Mouse (Mus musculus): ENCODE measurements at regions not wholly inside any gene's neighbourhood (a gene's known extent, or its start where the extent isn't known, plus 50 kb on each side); places are given as distances from the start of the nearest gene placed in this dataset.
A peak's percentile ranks its signal among the peaks of the same experiment; 100 is the strongest.

DNA sequence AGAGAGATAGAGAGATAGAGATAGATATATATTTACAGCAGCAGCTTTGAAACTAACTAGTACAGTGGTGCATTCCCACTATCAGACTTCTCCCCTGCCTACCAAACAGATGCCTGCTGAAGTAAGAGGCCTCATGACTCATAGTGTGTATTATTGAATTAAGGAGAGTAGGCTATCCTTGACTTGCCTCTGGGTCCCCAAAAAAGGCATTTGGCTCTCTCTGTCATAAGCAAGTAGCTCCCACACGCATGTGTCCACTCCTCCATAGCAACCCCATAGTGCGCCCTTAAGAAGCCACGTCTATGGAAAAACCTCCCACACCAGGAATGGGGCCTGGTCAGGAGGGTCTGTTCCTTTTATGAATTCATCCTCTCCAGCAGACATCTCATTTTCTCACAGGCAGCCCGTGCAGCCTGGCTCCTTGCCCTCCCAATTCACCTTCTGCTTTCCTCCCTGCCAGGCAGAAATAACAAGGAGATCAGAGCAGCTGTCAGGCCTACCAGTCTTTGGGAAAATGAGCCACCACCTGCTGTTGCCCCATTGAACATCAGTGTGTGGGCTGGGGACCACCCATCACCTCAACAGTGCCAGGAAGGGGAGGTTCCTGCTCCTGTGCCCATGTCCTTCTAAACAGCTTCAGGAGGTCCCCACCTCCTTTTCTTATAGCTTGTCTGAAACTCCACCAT lies 208.5 kb upstream of the Mocs1 start:
- DNase-seq = peak; percentile 32 to 33

DNA sequence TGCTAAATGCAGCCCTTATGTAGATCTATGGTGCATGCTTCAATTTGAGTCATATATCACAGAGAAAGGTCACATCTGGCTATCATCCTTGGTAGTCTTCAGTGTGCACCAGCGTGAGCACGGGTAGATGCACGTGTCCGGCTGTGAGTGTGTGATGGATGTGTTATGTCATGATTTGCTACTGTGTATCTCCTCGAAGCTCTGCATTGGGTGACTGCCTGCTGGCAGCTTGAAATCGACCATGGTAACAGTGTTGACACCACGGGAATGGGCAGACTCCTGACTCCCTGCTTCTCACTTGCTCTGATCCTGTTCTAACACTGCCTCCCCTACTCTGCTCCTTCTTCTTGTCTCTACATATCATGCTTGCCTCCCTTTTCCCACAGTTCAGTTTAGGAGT lies 204.9 kb upstream of the Mocs1 start:
- DNase-seq = no peak

DNA sequence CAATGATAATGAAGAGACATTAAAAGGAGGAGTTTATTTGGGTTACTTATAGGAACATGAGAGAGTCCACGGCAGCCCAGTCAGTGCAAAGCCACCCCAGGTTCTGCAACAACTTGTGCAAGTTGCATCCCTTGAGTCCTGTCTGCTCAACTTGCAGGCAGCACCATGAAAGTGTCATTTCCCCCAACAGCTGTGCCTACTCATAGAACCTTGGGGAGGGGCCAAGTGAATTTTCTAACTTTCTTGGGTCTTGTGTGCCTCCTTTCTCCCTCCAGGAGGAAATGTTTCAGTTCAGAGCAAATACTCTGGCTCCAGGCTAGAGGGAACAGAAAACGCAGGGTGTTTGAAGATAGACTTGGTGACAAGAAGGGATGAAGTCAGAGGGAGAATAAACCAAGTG lies 204.5 kb upstream of the Mocs1 start:
- DNase-seq = no peak

DNA sequence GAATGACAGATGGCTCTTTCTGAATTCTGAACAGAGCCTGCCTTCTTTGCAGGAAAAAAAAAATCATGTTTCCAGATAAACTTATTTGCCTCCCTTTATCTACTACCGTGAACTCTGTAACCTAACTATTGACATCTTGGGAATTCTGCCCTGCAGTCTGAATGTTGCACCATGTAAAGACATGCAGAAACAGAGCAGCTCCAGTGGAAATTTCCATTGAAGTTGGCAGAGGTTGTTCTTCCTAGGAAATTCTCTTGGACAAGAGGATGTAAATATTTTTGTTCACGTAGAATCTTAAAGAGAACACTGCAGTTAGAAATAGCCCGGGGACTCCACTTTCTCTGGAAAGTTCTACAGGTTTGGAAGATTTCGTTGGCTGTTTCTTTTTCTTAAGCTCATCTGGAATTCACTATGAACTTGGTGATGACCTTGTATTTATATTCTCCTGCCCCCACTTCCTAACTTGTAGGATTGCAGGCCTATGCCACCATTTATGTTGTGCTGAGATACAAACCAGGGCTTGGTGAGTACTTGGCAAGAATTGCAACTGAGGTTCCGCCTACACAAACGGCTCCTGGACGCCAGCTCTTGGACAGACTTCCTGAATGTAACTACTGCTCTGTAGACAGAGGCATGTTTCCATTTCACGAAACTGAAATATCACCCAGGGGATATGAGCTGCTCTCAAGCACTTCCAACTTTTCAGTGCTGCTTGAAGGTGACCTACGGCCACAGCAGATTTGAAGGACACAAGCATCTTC lies 202.7 kb upstream of the Mocs1 start:
- DNase-seq = no peak

DNA sequence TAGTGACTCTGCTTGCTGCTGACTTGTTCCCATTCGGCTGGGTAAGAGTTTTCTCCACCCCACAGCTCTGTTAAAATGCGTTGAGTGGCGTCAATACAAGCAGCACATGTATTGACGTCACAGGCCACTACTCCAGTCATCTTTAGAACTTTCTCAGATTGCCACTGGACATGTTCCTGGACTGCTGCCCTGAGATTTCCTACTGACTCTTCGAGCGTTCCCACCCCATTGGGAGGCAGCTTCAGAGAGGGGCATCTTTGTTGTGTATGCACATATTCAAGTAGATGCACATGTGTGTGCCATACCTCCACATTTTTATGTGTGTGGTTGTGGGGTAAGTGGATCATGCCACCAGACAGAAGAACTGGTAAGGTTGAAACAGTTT lies 202.2 kb upstream of the Mocs1 start:
- no peak for DNase-seq

DNA sequence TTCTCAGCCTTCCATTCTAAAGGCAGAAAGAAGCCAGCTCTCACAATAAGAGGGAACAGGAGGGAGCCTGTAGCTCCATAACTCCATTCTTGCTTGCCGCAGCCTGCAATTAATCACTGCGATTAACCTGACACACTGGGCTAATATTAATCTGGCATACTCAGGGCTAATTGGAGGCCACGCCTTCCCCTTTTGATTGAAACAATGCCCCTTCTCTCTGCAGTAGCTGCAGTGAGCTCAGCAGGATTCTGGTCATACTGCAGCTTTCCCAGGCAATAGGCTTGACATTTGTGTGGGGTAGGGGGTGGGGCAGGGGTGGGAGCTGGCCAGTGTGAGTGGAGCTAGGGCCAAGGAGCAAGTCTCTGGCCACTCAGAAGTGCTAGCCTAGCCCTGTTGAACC lies 196.9 kb upstream of the Mocs1 start:
- DNase-seq = no peak

DNA sequence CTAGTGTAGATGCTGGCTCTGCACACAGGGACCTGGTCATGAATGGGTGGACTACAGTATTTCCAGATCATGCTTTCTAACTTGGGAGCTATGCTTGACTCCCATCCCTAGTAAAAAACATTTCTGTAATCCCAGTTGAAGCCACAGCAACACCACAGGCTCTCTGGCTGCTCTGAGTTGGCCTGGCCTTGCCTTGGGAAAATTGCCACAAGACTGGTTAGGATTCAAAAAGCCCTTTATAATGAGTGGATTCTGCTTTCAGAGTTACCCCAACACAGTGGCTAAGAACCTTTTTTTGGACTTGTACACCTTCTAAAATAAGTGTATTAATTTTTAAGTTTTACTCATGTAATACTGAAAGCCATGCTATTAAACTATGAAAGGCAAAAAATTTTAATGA lies 188.1 kb upstream of the Mocs1 start:
- no peak for DNase-seq

DNA sequence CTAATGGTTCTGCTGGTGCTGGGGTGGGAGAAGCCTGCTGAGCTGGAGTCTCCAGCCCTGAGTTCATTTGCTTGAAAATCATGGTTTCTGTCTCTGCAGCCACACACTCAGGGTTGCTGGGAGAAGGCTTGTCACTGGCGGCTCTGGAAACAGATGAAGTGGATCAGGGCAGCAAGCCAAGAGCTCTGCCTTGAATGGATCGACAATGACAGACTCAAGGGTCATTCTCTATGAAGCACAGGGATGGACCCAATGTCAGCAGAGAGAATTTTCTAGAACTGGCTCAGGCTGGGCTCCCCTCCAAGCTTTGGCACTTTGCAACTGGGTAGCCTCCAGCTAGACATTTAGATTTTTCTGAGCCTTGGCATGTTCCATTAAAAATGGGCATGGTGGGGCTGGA lies 184.7 kb upstream of the Mocs1 start:
- peak; percentile 33 for DNase-seq

DNA sequence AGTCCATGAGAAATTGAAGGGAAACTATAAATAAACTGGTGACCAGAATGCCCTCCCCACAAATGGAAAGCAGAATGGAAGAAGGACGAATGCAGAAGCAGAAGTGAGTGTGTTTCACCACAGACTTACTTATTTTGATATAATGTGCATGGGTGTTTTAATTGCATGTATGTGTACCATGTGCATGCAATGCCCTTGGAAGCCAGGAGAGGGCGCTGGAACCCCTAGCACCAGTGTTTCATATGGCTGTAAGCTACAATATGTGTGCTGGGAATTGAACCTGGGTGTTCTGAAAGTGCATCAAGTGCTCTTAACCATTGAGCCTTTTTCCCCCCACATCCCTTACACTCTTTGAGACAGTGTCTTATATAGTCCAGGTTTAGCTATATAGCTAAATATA lies 183.1 kb upstream of the Mocs1 start:
- no peak for DNase-seq

DNA sequence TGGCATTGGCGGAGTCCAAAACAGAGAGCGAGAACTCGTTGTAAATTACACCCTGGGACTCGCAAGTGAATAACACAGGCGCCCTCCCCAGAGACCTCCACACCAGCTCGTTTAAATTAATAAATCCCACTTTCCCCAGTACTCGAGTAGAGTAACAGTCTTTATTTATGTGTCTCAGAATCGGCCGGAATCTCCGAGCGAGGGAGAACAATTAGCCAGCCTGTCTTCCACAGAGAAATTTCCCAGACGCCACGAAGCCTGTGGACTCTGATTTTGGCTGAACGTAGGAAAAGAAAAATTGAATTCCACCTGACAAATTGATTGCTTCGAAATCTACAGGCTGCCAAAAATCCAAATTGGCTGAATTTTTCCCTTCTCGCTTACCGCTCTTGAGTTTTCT lies 180.9 kb upstream of the Mocs1 start:
- no peak for DNase-seq

DNA sequence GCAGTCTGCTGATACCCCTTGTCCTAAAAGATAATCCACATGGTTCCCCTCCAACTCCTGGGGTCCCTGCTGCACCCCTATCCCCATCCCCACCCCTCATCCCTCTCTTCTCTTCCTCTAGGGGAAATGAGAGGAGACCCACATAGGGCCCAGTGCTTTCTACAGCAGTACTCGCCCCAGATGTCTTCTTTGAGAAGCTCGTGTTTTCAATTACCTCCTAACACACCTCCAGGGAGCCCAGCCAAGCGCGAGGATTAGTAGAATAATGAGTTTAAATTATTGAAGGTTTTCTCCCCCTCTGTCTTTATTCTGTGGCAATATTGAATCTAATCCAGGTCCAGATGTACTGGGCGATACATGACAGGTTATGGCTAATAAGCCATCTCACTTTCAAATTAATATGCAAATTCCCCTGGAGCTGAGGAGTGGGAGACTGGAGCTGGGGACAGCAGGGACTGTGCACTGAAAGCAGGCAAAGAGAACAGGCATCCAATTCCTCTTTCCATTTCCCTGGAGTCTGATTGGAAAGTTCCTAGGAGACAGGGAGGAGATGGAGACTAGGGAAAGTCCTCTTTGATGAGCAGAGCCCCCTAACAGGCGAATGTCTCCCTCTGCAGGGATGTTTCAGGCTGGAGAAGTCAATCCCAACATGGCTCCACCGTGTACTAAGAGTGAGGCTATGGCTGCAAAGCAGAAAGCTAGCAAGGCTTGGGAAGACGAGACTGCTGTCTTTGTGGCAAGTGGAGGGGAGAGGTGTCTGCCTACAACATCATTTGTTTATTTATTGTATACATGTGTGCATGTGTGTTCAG lies 177.2 kb upstream of the Mocs1 start:
- no peak for DNase-seq

DNA sequence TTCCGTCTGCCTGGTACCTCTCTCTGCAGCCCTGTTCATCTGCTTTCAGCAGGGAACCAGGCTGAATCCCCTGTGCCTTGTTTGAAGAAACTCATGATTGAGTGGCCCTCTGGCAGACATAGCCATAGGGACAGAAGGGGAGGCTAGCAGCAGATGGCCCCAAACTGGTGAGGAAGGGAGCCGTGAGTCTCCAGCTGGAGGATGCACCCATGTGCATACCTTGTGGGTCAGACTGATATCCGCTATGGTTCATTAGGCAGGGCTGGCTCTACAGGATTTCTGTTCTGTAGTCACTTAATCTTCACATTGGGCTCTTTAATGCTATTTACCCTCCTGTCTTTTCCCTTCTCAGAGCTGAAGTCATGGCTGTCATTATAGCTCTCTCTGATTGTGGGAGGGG lies 175.9 kb upstream of the Mocs1 start:
- DNase-seq = no peak

DNA sequence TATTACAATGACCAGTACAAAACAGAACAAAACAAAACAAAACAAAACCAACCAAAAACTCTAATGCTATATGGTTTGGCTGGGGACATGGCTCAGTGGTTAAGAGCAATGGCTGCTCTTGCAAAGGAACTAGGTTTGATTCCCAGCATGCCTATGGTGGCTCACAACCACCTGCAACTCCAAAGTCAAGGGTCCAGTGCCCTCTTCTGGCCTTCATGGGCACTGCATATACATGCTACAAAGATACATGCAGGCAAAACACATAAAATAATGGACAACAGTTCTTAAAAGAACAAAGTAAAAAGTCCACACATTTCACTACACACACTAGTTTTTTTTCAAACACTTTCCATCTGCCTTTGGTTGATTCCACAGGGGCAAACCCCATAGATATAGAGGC lies 169.7 kb upstream of the Mocs1 start:
- DNase-seq = no peak

DNA sequence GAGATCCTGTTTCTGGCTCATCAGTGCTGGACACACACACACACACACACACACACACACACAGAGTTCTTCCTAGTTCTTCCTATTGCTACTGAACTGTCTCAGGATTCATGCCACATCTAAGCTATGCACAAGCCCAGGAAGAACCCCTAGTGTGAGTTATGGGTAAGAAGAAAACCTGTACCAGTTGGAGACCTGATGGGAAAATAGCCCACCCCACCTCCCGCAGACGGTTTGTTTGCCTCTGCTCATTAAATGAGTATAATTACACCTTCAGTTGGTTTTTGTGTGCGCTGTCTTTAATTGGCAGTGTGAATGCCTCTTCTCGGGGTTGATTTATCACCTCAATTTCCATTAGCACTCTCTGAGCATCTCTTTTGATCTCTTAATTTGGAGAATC lies 165.8 kb upstream of the Mocs1 start:
- no peak for DNase-seq

DNA sequence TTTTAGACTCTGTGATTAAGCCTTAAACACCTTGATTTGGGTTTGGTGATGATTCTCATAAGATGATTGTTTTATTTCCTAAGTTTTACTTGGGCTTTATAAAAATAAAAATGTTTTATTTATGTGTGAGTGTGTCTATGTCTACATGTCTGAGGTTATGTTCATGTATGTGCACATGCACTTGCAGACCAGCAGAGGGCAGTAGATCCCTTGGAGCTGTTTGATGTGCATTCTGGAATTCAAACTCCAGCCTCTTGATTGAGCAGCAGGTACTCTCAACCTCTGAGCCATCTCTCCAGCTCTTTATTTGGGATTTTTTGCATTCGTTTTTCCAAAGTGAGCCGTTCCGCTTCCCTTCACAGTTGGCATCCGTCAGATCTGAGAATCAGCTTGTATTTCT lies 161.8 kb upstream of the Mocs1 start:
- DNase-seq = no peak

DNA sequence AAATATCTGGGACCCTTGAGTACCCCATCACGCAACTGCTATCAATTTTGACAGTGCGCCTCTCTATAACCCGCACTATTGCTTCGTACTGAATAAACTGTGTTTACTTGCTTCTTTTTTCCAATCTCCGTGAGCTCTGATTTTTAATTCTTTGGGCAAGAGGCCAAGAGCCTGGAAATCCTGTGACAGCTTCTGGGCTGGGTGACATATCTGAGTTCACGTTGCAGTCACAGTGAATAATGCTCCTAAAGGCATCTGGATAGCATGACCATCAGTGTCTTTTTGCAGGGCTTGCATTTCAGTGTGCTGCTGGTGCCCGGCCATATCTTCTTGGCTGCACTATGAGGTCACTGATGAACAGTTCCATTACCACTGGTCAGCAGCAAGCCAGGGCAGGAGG lies 158.2 kb upstream of the Mocs1 start:
- DNase-seq = no peak

DNA sequence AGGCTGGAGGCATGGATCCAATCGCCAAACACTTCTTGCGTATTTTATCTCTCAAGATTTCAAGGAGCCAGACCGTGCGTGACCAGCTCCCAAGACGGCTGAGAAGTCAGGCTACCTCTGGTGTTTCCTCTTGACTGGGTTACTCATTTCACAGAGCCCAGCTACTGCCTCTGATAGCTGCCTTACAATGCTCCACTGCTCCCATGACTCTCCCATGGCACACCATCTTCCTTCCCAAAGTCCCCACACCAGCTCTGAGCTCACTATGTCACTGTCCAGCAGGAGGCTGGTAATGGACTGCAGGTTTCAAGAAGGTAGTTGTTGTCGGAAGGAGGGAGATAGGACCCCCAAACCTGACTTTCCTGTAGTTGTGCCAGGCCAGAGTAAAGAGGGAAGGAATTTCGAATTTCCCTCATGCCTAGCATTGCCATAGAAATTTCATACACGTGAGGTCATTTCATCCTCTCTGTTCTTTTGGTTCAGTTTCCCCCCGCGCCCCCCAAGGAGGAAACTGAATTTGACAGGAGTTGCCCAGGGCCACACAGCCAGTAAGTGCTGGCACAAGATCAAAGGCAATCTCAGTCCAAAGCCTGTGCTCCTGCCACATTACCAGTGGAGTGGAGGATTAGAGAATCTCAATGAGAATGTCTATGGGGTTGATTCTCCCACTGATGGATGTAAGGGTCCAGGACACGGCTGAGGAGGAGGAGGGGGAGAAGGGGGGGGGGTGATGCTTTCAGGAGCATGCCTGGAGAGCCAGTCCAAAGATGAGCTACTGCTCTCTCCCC lies 155.3 kb upstream of the Mocs1 start:
- no peak for DNase-seq

DNA sequence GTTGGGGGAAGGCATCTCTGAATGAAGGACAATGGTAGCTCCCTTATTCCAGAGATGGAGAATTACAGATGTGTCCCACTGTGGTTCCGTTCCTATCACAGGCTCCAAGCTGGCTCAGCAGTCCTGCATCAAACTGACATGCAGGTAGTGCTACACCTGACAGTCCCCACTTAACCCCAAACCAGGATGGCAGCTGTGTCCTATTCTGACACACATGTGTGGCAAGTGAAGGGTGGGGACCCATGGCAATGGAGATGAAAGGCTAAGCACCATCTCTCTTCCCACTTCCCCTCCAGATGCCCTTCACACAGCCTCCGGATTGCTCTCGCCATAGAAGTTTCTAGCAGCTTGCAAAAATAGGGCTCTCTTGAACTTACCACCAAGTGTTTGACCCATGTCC lies 153.2 kb upstream of the Mocs1 start:
- DNase-seq = no peak

DNA sequence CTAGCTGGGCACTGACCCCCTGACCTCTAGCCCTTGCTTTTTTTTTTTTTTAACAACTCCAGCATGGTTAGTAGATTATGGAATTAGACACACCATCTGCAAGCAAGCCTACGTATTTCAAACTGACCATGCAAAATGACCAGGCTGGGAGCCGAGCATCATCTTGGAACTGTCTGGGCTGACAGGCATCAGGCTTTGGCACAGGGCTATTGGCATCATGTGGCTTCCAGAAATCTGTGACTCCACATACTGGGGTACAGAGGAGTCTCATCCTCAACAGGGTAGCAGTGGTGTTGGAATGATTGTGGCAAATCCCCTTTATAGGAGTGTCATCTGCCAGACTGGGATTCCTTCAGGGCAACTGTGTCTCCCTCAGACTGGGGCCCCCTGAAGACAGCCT lies 152.7 kb upstream of the Mocs1 start:
- DNase-seq = no peak

DNA sequence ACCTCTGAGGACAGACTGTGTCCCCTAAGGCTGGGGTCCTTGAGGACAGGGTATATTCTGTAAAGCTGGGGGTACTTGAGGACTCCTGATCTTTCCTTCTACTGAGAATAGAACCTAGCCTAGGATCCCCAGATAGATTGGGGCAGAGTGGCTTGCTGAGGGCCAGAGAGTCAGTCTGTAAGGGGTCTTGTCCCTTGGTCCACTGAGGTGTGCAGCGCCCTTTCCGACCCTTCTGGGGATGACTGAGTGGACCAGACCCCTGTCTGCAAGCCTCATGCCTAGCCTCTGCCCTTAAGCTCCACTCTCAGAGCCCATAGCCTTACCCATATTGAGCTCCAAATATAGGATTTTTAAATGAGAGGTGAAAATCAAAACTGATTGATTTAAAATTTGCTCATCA lies 152.2 kb upstream of the Mocs1 start:
- DNase-seq = no peak

DNA sequence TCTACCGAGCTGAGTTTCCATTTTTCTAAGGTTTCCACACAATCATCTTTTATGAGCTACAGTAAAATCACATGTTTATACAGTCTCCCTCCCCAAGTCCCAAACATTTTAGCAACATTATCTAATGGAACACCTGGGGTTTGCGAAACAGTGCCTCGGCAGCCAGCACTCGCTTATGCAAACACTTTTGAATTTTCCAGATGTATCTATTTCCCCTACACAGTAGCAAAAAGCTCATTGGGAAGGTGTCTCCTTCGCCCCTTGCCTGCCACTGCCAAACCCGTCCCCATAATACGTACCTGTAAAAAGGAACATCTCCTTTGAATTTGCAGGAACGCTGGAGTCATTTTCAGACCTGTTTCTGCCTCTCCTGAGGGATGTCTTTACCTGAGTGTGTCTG lies 149.6 kb upstream of the Mocs1 start:
- DNase-seq = no peak

DNA sequence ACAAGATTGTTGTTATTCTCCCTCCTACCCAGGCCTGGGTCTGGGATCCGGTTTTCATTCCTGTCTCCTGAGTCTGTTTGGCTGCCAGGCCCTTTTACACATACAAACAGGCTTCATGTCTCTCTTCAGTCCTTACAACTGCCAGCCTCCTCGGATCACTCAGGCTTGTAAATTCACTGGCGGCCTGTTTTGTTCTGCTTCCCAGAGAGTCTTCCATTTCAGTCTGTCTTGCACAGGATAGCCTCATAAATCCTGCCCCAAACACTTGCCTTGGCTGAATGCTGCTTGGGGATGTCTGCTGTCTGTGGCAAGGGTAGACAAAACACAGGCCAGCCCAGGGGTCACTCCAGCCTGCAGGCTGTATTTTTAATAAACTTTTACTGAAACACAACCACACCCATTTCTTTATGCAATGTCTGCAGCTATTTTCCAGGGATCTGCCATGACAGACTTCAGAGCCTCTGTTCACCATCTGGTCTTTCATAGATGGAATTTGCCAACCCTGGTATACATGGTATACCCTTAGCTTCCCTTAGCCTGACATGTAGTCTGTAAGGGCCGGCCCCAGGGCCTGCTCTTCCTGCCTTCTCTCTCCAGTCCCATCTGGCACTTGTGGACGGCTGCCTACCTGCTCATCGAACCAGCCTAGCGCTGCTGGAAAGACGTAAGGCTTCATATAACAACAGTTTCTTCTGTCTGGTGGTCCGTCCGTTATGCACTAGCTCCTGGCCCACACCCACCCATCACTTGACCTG lies 149.0 kb upstream of the Mocs1 start:
- no peak for DNase-seq

DNA sequence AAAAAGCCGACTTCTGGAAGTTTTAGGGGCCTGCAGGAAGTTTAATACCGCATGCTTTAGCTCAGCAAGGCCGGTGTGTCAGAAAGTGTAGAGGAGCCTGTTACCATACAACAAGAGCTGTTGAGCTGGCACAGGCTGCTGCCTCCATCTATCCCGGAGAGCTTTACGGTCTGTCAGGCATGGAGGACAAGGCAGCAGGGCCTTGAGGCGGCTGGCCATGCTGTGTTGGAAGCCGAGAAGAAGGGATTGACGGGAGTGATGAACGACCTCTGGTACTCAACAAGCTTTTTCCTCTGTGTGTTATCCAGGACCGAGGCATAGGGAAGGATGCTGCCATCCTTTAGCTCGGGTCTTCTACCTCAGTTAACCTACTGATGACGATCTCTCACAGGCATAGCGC lies 146.8 kb upstream of the Mocs1 start:
- no peak for DNase-seq

Measured in cerebellum, adult 18-20 months (tissue).